ENCODE assay signal across 8 mouse cellular contexts in genomic region chr3:34662712-34663655, GRCm38 (mm10). TPM values are rescaled to one million over a fixed set of nuclear protein-coding genes. Genes with fewer than 3 reads are reported as not detected.
A peak's percentile ranks its signal among the peaks of the same experiment; 100 is the strongest.
DNase-seq lines count a peak whose midpoint lies in the region; ATAC-seq lines count a peak whose summit lies in the region.

No protein-coding gene starts in this region.

- peak overlapping the region; percentile 67 for H3K4me2 ChIP-seq in heart, embryonic 13.5 days
- H3K4me2 ChIP-seq in midbrain, embryonic 12.5 days (replicated peaks): peak overlapping the region; percentile 85

- H3K9ac ChIP-seq in heart, embryonic 13.5 days: no peak overlapping the region
- H3K9ac ChIP-seq in midbrain, embryonic 12.5 days (replicated peaks): peak overlapping the region; percentile 79

- under 1% methylated on average over 53 of the region's 53 CpGs for WGBS in heart, embryonic 13.5 days
- under 1% methylated on average over 53 of the region's 53 CpGs for WGBS in hindbrain, embryonic 10.5 days
- under 1% methylated on average over 53 of the region's 53 CpGs for WGBS in midbrain, embryonic 12.5 days

- H3K4me3 ChIP-seq in heart, embryonic 13.5 days: peak overlapping the region; percentile 48
- peak overlapping the region; percentile 68 for H3K4me3 ChIP-seq in hindbrain, embryonic 10.5 days
- peak overlapping the region; percentile 45 for H3K4me3 ChIP-seq in midbrain, embryonic 12.5 days

- no peak overlapping the region for H3K27ac ChIP-seq in heart, embryonic 13.5 days (replicated peaks)
- peak overlapping the region; percentile 97 for H3K27ac ChIP-seq in hindbrain, embryonic 10.5 days
- peak overlapping the region; percentile 97 for H3K27ac ChIP-seq in midbrain, embryonic 12.5 days (replicated peaks)

- peaks cover 100% of the 10 kb centered on the region for H3K27me3 ChIP-seq in heart, embryonic 13.5 days (replicated peaks)
- H3K27me3 ChIP-seq in hindbrain, embryonic 10.5 days (ENCODE audit: insufficient read depth, poor library complexity, severe bottlenecking): peaks cover 66% of the 10 kb centered on the region
- H3K27me3 ChIP-seq in midbrain, embryonic 12.5 days: peaks cover 23% of the 10 kb centered on the region

- no peaks in the 10 kb centered on the region for H3K9me3 ChIP-seq in heart, embryonic 13.5 days
- H3K9me3 ChIP-seq in hindbrain, embryonic 10.5 days: no peaks in the 10 kb centered on the region
- no peaks in the 10 kb centered on the region for H3K9me3 ChIP-seq in midbrain, embryonic 12.5 days

- no peak for ATAC-seq in heart, embryonic 13.5 days (ENCODE audit: extremely low read depth, insufficient number of reproducible peaks, low FRiP score, low TSS enrichment)
- ATAC-seq in midbrain, embryonic 12.5 days (ENCODE audit: low FRiP score, low read depth): no peak
- no peak for ATAC-seq in cerebellum, adult (ENCODE audit: insufficient number of reproducible peaks, low FRiP score, low TSS enrichment)

- H3K36me3 ChIP-seq in heart, embryonic 13.5 days: no peaks in the 10 kb centered on the region
- H3K36me3 ChIP-seq in hindbrain, embryonic 10.5 days: peaks cover under 1% of the 10 kb centered on the region; the same call in 1 of the 2 replicates
- H3K36me3 ChIP-seq in midbrain, embryonic 12.5 days: no peaks in the 10 kb centered on the region

- DNase-seq in heart, adult 8-10 months (ENCODE audit: low spot score): no peak
- peak; percentile 52 for DNase-seq in brain, adult 2 months (ENCODE audit: low read depth, low spot score)
- peak; percentile 73 for DNase-seq in hindbrain, embryonic 10.5 days (ENCODE audit: low spot score)
- no peak for DNase-seq in thymus, postnatal 25 days
- DNase-seq in gastrocnemius, postnatal 10 days: no peak

- H3K4me1 ChIP-seq in heart, embryonic 13.5 days: peaks cover 27% of the 10 kb centered on the region
- H3K4me1 ChIP-seq in hindbrain, embryonic 10.5 days (replicated peaks): peaks cover 98% of the 10 kb centered on the region
- peaks cover 90% of the 10 kb centered on the region for H3K4me1 ChIP-seq in midbrain, embryonic 12.5 days

RNA-seq across cellular contexts. Expression of gene Sox2, which starts 12.8 kb away (rescaled TPM):
- polyA plus RNA-seq in heart, embryonic 13.5 days (2015; fragmentation: Nextera tagmentation; extraction: Ambion mirVana): 0.29 and 0.33 TPM in 2 replicates
- under 1 TPM in 1 of 4 experiments, not detected in 3; 0.20 TPM for total RNA-seq in heart, adult 8-10 months (2022)
- polyA plus RNA-seq in hindbrain, embryonic 10.5 days (2016; fragmentation: Nextera tagmentation; extraction: Ambion mirVana): 23.4 and 24.2 TPM in 2 replicates
- 49.5 and 61.1 TPM in 2 replicates for polyA plus RNA-seq in midbrain, embryonic 12.5 days (2016; fragmentation: Nextera tagmentation; extraction: Ambion mirVana)
- total RNA-seq in gastrocnemius, postnatal 10 days (2021): under 1 TPM; 0.38 to 0.77 TPM

Comparison
In these comparisons a context has a peak if more than half of its experiments do, and no peak if none do; other contexts are left out.
1. DNase-seq: peak in brain, adult 2 months (single experiment) and hindbrain, embryonic 10.5 days (single experiment); none in heart, adult 8-10 months (single experiment), thymus, postnatal 25 days (single experiment) and gastrocnemius, postnatal 10 days (single experiment).
2. RNA of gene Sox2, which starts 12.8 kb away (polyA plus RNA-seq): 49.5 to 61.1 TPM in midbrain, embryonic 12.5 days and 23.4 to 24.2 TPM in hindbrain, embryonic 10.5 days; 0.29 to 0.33 TPM in heart, embryonic 13.5 days; every median in the first group is over 10 times any median in the second.
3. Peak in every context shown above with its lines, with median percentiles within 50 percentile points of each other: H3K4me3 ChIP-seq.